Mouse (Mus musculus) central nervous system, embryonic 14 days (tissue): Measurements from ENCODE around the gene Dlgap3. TPM values are rescaled to one million over a fixed set of nuclear protein-coding genes. Genes with fewer than 3 reads are reported as not detected.

Experiments
- polyA plus RNA-seq: library from polyadenylated mRNA; depleted of rRNA; stranded (reverse); fragments of >200 nt; gene quantifications from 2 replicates; pipeline ENCODE4 v1.2.3, GENCODE M21; 2012; rRNA removed

Gene Dlgap3
- polyA plus RNA-seq, result 21.6 and 24.1 TPM in 2 replicates

GRCm38 (mm10) chr4:127168914-127169345 lies at the start of gene Dlgap3:
TSS of gene Dlgap3 (plus strand) at chr4:127169204.

GRCm38 (mm10) chr4:127123391-127123790 lies 45.6 kb upstream of the Dlgap3 start, which contains the start of gene Tmem35b:
TSS of gene Tmem35b (plus strand) at chr4:127123691.

GRCm38 (mm10) chr4:127243552-127243951 lies 74.5 kb downstream of the Dlgap3 start, which contains the start of gene Smim12:
TSS of gene Smim12 (plus strand) at chr4:127243784.

Other genes starting within 250 kb of the Dlgap3 start
- 31.3 and 36.7 TPM in 2 replicates for gene Zmym4, start 201.1 kb upstream of the Dlgap3 start, polyA plus RNA-seq
- gene Sfpq, start 147.9 kb upstream of the Dlgap3 start, polyA plus RNA-seq, result 361 and 377 TPM in 2 replicates
- 10.8 and 11.5 TPM in 2 replicates for gene Zmym1, start 108.1 kb upstream of the Dlgap3 start, polyA plus RNA-seq
- gene Zmym6, start 91.8 kb upstream of the Dlgap3 start, polyA plus RNA-seq, result 42.3 and 46.6 TPM in 2 replicates
- 18.7 and 19.1 TPM in 2 replicates for gene Tmem35b, start 45.5 kb upstream of the Dlgap3 start, polyA plus RNA-seq
- gene Smim12, start 74.6 kb downstream of the Dlgap3 start, polyA plus RNA-seq, result 31.1 and 31.6 TPM in 2 replicates
- 23.2 and 24.1 TPM in 2 replicates for gene Gja4, start 144.8 kb downstream of the Dlgap3 start, polyA plus RNA-seq
- 0.07 and 0.73 TPM in 2 replicates for gene Gjb3, start 161.6 kb downstream of the Dlgap3 start, polyA plus RNA-seq
- 0.07 and 0.23 TPM in 2 replicates for gene Gjb4, start 184.9 kb downstream of the Dlgap3 start, polyA plus RNA-seq
- 0.10 and 0.25 TPM in 2 replicates for gene Gjb5, start 189.0 kb downstream of the Dlgap3 start, polyA plus RNA-seq